8 mouse cellular contexts compared by ENCODE assay signal in the genomic region with DNA sequence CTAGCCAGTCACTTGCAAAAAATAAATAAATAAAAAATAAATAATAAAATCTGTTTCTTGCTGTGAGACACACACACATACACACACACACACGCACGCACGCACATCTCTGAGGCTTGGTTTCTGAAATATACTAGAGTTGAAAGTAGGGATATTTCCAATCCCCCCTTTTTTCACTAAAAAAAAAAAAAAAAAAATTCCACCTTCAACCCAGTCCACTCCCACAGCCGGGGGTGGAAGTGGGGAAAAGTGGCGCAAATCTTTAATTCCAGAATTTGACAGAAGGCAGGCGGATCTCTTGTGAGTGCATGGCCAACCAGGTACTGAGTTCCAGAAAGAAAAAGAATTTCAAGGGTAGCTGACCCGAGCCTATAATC. TPM values are rescaled to one million over a fixed set of nuclear protein-coding genes. Genes with fewer than 3 reads are reported as not detected.
A peak's percentile ranks its signal among the peaks of the same experiment; 100 is the strongest.
DNase-seq lines count a peak whose midpoint lies in the region; ATAC-seq and TF ChIP-seq lines count a peak whose summit lies in the region.

No protein-coding gene starts in this region.

- WGBS in kidney, postnatal 0 days: 38% methylated on average over 7 of the region's 7 CpGs
- WGBS in embryonic facial prominence, embryonic 15.5 days: 36% methylated on average over 7 of the region's 7 CpGs
- 41% methylated on average over 7 of the region's 7 CpGs for WGBS in limb, embryonic 11.5 days
- WGBS in neural tube, embryonic 13.5 days: 38% methylated on average over 7 of the region's 7 CpGs

- H3K27me3 ChIP-seq in kidney, postnatal 0 days (ENCODE audit: insufficient read depth, low read length): peaks cover 10% of the 10 kb centered on the region
- H3K27me3 ChIP-seq in embryonic facial prominence, embryonic 15.5 days: peaks cover 10% of the 10 kb centered on the region
- H3K27me3 ChIP-seq in limb, embryonic 11.5 days (ENCODE audit: control insufficient read depth, insufficient read depth, low read length): peaks cover 2% of the 10 kb centered on the region; the same call in 1 of the 2 replicates
- peaks cover 21% of the 10 kb centered on the region for H3K27me3 ChIP-seq in neural tube, embryonic 13.5 days

- H3K4me2 ChIP-seq in kidney, postnatal 0 days (ENCODE audit: low read length): peak overlapping the region; percentile 97
- peak overlapping the region; percentile 79 for H3K4me2 ChIP-seq in embryonic facial prominence, embryonic 15.5 days (replicated peaks)
- peak overlapping the region; percentile 59 for H3K4me2 ChIP-seq in limb, embryonic 11.5 days (ENCODE audit: low read depth, severe bottlenecking)
- H3K4me2 ChIP-seq in neural tube, embryonic 13.5 days: peak overlapping the region; percentile 64

- no peaks in the 10 kb centered on the region for H3K36me3 ChIP-seq in kidney, postnatal 0 days (ENCODE audit: insufficient read depth, low read length)
- H3K36me3 ChIP-seq in embryonic facial prominence, embryonic 15.5 days: no peaks in the 10 kb centered on the region
- no peaks in the 10 kb centered on the region for H3K36me3 ChIP-seq in limb, embryonic 11.5 days (ENCODE audit: control insufficient read depth, insufficient read depth, low read length)
- no peaks in the 10 kb centered on the region for H3K36me3 ChIP-seq in neural tube, embryonic 13.5 days

- H3K27ac ChIP-seq in kidney, postnatal 0 days: no peak overlapping the region
- no peak overlapping the region for H3K27ac ChIP-seq in embryonic facial prominence, embryonic 15.5 days (replicated peaks)
- H3K27ac ChIP-seq in limb, embryonic 11.5 days (replicated peaks; ENCODE audit: low read depth, low read length): no peak overlapping the region
- 0 out of 2 replicates have a peak overlapping the region, but pooled peaks have one; percentile 94 for H3K27ac ChIP-seq in neural tube, embryonic 13.5 days (replicated peaks)

- no peak for TF ChIP-seq CTCF in kidney, postnatal 0 days (IDR thresholded peaks at IDR 0.05; ENCODE audit: low read depth)

- H3K4me1 ChIP-seq in kidney, postnatal 0 days (replicated peaks; ENCODE audit: insufficient read depth, low read length): no peaks in the 10 kb centered on the region
- H3K4me1 ChIP-seq in embryonic facial prominence, embryonic 15.5 days: no peaks in the 10 kb centered on the region
- no peaks in the 10 kb centered on the region for H3K4me1 ChIP-seq in limb, embryonic 11.5 days (ENCODE audit: control insufficient read depth, insufficient read depth, low read length)
- peaks cover 9% of the 10 kb centered on the region; the same call in 1 of the 2 replicates for H3K4me1 ChIP-seq in neural tube, embryonic 13.5 days (replicated peaks)

- H3K9ac ChIP-seq in kidney, postnatal 0 days (ENCODE audit: low read depth, low read length): no peak overlapping the region
- H3K9ac ChIP-seq in embryonic facial prominence, embryonic 15.5 days: no peak overlapping the region
- H3K9ac ChIP-seq in limb, embryonic 11.5 days (ENCODE audit: low read length): no peak overlapping the region
- H3K9ac ChIP-seq in neural tube, embryonic 13.5 days: peak overlapping the region; percentile 95; the same call in 1 of the 2 replicates

- DNase-seq in kidney, postnatal 0 days (ENCODE audit: low spot score): no peak
- no peak for DNase-seq in kidney, adult 9 months
- no peak for DNase-seq in limb, embryonic 11.5 days (ENCODE audit: low spot score)
- DNase-seq in ovary, postnatal 36 days (ENCODE audit: low spot score): no peak
- no peak for DNase-seq in spleen, adult 18-20 months
- DNase-seq in adrenal gland, adult (ENCODE audit: inconsistent age in 2 of 2, low spot score in 1 of 2): no peak

- peak overlapping the region; percentile 61 for H3K4me3 ChIP-seq in kidney, postnatal 0 days (replicated peaks; ENCODE audit: low read depth, low read length)
- H3K4me3 ChIP-seq in embryonic facial prominence, embryonic 15.5 days (replicated peaks): peak overlapping the region; percentile 65
- H3K4me3 ChIP-seq in limb, embryonic 11.5 days (ENCODE audit: low read depth, low read length): no peak overlapping the region
- H3K4me3 ChIP-seq in neural tube, embryonic 13.5 days: peak overlapping the region; percentile 66

- ATAC-seq in kidney, postnatal 0 days (replicated peaks; ENCODE audit: low FRiP score, low read depth): no peak
- no peak for ATAC-seq in embryonic facial prominence, embryonic 15.5 days (ENCODE audit: insufficient number of reproducible peaks, low FRiP score, low TSS enrichment, low read depth)
- ATAC-seq in limb, embryonic 11.5 days (ENCODE audit: insufficient number of reproducible peaks, low FRiP score, low TSS enrichment, low read depth): no peak
- no peak for ATAC-seq in neural tube, embryonic 13.5 days (ENCODE audit: low read depth)

- no peaks in the 10 kb centered on the region for H3K9me3 ChIP-seq in kidney, postnatal 0 days (replicated peaks; ENCODE audit: low read length)
- no peaks in the 10 kb centered on the region for H3K9me3 ChIP-seq in embryonic facial prominence, embryonic 15.5 days (replicated peaks)
- no peaks in the 10 kb centered on the region for H3K9me3 ChIP-seq in limb, embryonic 11.5 days (ENCODE audit: control insufficient read depth, low read length)
- no peaks in the 10 kb centered on the region for H3K9me3 ChIP-seq in neural tube, embryonic 13.5 days

RNA-seq across cellular contexts. Expression of gene BC107364, which starts 37.2 kb away (rescaled TPM):
- polyA plus RNA-seq in kidney, postnatal 0 days (2015; fragmentation: Nextera tagmentation; extraction: Ambion mirVana): 0.40 and 0.51 TPM in 2 replicates
- polyA plus RNA-seq in embryonic facial prominence, embryonic 15.5 days (2015; fragmentation: Nextera tagmentation; extraction: Ambion mirVana): 0.31 TPM in 1 of 2 replicates, not detected in the other
- not detected in 2 replicates for polyA plus RNA-seq in limb, embryonic 11.5 days (2014; fragmentation: Nextera tagmentation; extraction: Ambion mirVana)
- not detected in 2 replicates for polyA plus RNA-seq in neural tube, embryonic 13.5 days (2015; fragmentation: Nextera tagmentation; extraction: Ambion mirVana)
